Mouse (Mus musculus): ENCODE results near the gene Tnk1. TPM values are rescaled to one million over a fixed set of nuclear protein-coding genes. Genes with fewer than 3 reads are reported as not detected.
A peak's percentile ranks its signal among the peaks of the same experiment; 100 is the strongest.

Gene Tnk1
- polyA plus RNA-seq, 1 experiment from 2014 or later: 0.89 TPM

DNA sequence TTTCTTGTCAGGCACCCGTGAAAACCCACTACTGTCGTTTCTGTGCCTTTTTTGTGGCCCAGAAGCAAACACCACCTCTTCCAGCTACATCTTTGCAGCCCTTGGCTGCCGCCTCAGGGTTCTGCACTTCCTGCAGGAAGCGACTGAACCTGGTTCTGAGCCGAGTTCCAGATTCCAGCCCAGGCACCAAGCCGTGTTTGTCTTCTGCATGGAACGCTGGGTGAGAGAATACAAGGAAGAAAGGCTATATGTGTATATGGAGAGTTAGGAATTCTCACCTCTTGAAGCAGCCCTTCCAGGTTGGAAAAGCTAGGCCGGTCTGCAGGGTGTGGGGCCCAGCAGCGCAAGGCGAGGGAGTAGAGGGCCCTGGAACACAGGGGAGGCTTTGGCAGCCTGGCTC lies 3.9 kb downstream of the Tnk1 start:
- DNase-seq (ENCODE audit: low spot score) (no peak), ATAC-seq (ENCODE audit: insufficient number of reproducible peaks, low FRiP score, low TSS enrichment, low read depth) (no peak)
- 88% methylated on average over 10 of the region's 10 CpGs for WGBS
- H3K27me3 ChIP-seq (ENCODE audit: control insufficient read depth, insufficient read depth, low read length): peaks cover 18% of the 10 kb centered on the region
- no peak overlapping the region for H3K9ac ChIP-seq (ENCODE audit: low read length)
- H3K4me2 ChIP-seq (ENCODE audit: low read depth, severe bottlenecking): no peak overlapping the region
- H3K4me3 ChIP-seq (ENCODE audit: low read depth, low read length): no peak overlapping the region
- no peaks in the 10 kb centered on the region for H3K9me3 ChIP-seq (ENCODE audit: control insufficient read depth, low read length)
- H3K4me1 ChIP-seq (ENCODE audit: control insufficient read depth, insufficient read depth, low read length): no peaks in the 10 kb centered on the region
- H3K27ac ChIP-seq (replicated peaks; ENCODE audit: low read depth, low read length): no peak overlapping the region; the same call in 1 of the 2 replicates
- peaks cover 13% of the 10 kb centered on the region for H3K36me3 ChIP-seq (ENCODE audit: control insufficient read depth, insufficient read depth, low read length)

DNA sequence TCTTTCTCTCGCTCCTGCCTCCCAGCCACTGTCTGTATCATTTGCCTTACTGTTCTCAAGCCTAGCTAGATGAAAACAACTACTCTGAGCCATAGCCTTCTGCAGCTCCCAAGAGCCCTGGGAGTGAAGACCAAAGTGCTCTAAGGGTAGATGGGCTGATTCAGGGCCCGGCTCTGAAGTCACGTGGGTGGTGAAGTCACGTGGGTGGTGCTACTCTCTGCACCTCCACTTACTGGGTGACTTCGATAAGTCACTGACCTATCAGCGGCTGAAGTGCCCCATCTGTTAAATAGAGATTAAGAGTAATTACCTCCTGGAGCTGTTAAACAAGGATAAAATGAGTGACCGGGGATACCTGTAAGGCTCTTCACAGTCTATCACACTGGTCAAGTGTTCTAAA lies 4.5 kb downstream of the Tnk1 start:
- DNase-seq (ENCODE audit: low spot score) (no peak), ATAC-seq (ENCODE audit: insufficient number of reproducible peaks, low FRiP score, low TSS enrichment, low read depth) (no peak)
- H3K4me2 ChIP-seq (ENCODE audit: low read depth, severe bottlenecking): no peak overlapping the region
- H3K27me3 ChIP-seq (ENCODE audit: control insufficient read depth, insufficient read depth, low read length): peaks cover 14% of the 10 kb centered on the region
- H3K9me3 ChIP-seq (ENCODE audit: control insufficient read depth, low read length): no peaks in the 10 kb centered on the region
- no peak overlapping the region for H3K4me3 ChIP-seq (ENCODE audit: low read depth, low read length)
- peaks cover 15% of the 10 kb centered on the region for H3K36me3 ChIP-seq (ENCODE audit: control insufficient read depth, insufficient read depth, low read length)
- H3K4me1 ChIP-seq (ENCODE audit: control insufficient read depth, insufficient read depth, low read length): no peaks in the 10 kb centered on the region
- no peak overlapping the region for H3K9ac ChIP-seq (ENCODE audit: low read length)
- WGBS: 73% methylated on average over 7 of the region's 7 CpGs
- no peak overlapping the region for H3K27ac ChIP-seq (replicated peaks; ENCODE audit: low read depth, low read length)

DNA sequence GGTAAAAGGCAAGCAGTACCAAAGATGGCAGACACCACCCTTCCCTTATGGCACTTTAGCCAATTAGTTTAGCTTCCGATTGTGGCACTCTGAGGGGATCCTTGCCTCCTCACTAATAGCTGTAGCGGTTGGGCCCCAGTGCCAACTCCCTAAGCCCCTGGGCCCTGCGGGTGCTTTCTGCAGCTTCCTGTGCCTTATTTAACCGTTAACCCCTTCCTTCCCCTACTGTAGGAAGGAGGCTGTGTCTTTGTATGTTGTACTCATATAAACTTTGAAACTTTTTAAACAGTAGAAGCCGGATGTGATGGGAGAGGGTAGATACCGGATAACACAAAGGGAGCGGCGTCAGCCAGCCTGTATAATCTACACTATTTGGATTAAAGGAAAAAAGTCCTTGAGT lies 7.8 kb downstream of the Tnk1 start:
- H3K27me3 ChIP-seq (ENCODE audit: control insufficient read depth, insufficient read depth, low read length): no peaks in the 10 kb centered on the region
- H3K4me1 ChIP-seq (ENCODE audit: control insufficient read depth, insufficient read depth, low read length): peaks cover 11% of the 10 kb centered on the region
- H3K27ac ChIP-seq (replicated peaks; ENCODE audit: low read depth, low read length): no peak overlapping the region
- DNase-seq (ENCODE audit: low spot score): no peak
- H3K4me2 ChIP-seq (ENCODE audit: low read depth, severe bottlenecking): no peak overlapping the region
- H3K9me3 ChIP-seq (ENCODE audit: control insufficient read depth, low read length): no peaks in the 10 kb centered on the region
- no peak overlapping the region for H3K4me3 ChIP-seq (ENCODE audit: low read depth, low read length)
- WGBS: 77% methylated on average over 8 of the region's 8 CpGs
- no peak for ATAC-seq (ENCODE audit: insufficient number of reproducible peaks, low FRiP score, low TSS enrichment, low read depth)
- peaks cover 15% of the 10 kb centered on the region for H3K36me3 ChIP-seq (ENCODE audit: control insufficient read depth, insufficient read depth, low read length)
- H3K9ac ChIP-seq (ENCODE audit: low read length): no peak overlapping the region

DNA sequence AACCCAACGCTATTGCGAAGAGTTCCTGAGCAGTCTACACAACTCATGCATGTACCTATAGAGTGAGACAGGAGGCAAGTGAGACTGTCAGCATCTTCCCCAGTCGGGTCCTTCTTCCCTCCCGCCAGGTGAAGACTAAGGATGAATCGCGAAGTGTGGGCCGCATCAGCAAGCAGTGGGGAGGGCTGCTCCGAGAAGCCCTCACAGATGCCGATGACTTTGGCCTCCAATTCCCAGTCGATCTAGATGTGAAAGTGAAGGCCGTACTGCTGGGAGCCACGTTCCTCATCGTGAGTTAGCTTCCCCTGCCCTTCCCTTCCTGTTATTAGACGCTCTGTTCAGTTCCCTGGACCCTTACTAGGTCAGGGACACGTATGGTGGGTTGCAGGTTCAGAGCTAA lies 8.6 kb downstream of the Tnk1 start:
- no peaks in the 10 kb centered on the region for H3K27me3 ChIP-seq (ENCODE audit: control insufficient read depth, insufficient read depth, low read length)
- no peak overlapping the region for H3K9ac ChIP-seq (ENCODE audit: low read length)
- H3K27ac ChIP-seq (replicated peaks; ENCODE audit: low read depth, low read length): no peak overlapping the region
- peaks cover 11% of the 10 kb centered on the region for H3K4me1 ChIP-seq (ENCODE audit: control insufficient read depth, insufficient read depth, low read length)
- WGBS: 94% methylated on average over 15 of the region's 15 CpGs
- H3K9me3 ChIP-seq (ENCODE audit: control insufficient read depth, low read length): no peaks in the 10 kb centered on the region
- no peak for DNase-seq (ENCODE audit: low spot score)
- ATAC-seq (ENCODE audit: insufficient number of reproducible peaks, low FRiP score, low TSS enrichment, low read depth): no peak
- H3K36me3 ChIP-seq (ENCODE audit: control insufficient read depth, insufficient read depth, low read length): peaks cover 15% of the 10 kb centered on the region
- no peak overlapping the region for H3K4me2 ChIP-seq (ENCODE audit: low read depth, severe bottlenecking)
- no peak overlapping the region for H3K4me3 ChIP-seq (ENCODE audit: low read depth, low read length)

DNA sequence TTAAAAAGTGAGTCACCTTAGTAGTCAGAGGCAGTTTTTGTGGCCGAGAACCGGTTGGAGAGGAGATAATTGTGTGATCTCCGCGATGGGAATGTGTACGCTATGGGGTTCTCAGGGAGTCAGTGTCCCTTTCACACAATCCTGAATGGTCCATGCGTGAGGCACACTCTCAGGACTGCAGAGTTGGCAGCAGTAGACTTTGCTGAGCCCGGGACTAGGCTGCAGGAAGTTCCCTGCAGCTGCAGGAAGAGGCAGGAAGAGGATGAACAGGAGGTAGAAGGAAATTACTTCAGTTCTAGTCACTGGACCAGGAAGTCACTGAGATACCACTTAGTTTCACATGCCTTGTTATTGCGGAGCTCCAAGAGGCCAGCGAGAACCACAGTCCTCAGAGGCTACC lies 9.4 kb downstream of the Tnk1 start:
- Histone ChIP-seq H3K27ac (replicated peaks; ENCODE audit: low read depth, low read length) (no peak overlapping the region), H3K9me3 (ENCODE audit: control insufficient read depth, low read length) (no peaks in the 10 kb centered on the region), H3K9ac (ENCODE audit: low read length) (no peak overlapping the region), H3K4me2 (ENCODE audit: low read depth, severe bottlenecking) (0 out of 2 replicates have a peak overlapping the region, but pooled peaks have one; percentile 10), H3K4me1 (ENCODE audit: control insufficient read depth, insufficient read depth, low read length) (peaks cover 11% of the 10 kb centered on the region), H3K36me3 (ENCODE audit: control insufficient read depth, insufficient read depth, low read length) (peaks cover 15% of the 10 kb centered on the region), H3K4me3 (ENCODE audit: low read depth, low read length) (no peak overlapping the region), H3K27me3 (ENCODE audit: control insufficient read depth, insufficient read depth, low read length) (no peaks in the 10 kb centered on the region)
- WGBS: 91% methylated on average over 9 of the region's 9 CpGs
- no peak for DNase-seq (ENCODE audit: low spot score)
- no peak for ATAC-seq (ENCODE audit: insufficient number of reproducible peaks, low FRiP score, low TSS enrichment, low read depth)

DNA sequence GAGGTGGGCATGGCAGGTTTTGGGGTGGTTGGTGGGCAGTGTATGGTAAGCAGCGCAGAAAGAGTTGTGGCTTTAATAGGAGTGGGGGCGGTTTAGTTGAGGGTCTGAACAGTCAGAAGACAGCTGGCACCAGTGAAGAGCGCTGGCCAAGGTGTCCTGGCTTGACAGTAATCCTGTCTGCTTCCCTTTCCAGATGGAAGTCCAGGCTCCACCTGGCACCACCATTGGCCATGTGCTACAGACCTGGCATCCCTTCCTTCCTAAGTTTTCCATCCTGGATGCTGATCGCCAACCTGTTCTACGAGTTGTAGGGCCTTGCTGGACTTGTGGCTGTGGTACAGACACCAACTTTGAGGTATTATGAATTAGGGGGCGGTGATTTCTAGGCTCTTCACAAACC lies 10.5 kb downstream of the Tnk1 start:
- ATAC-seq (ENCODE audit: insufficient number of reproducible peaks, low FRiP score, low TSS enrichment, low read depth) (no peak), DNase-seq (ENCODE audit: low spot score) (no peak)
- no peak overlapping the region for H3K27ac ChIP-seq (replicated peaks; ENCODE audit: low read depth, low read length)
- H3K27me3 ChIP-seq (ENCODE audit: control insufficient read depth, insufficient read depth, low read length): no peaks in the 10 kb centered on the region
- H3K4me3 ChIP-seq (ENCODE audit: low read depth, low read length): no peak overlapping the region
- H3K9ac ChIP-seq (ENCODE audit: low read length): no peak overlapping the region
- peaks cover 11% of the 10 kb centered on the region for H3K4me1 ChIP-seq (ENCODE audit: control insufficient read depth, insufficient read depth, low read length)
- 94% methylated on average over 6 of the region's 6 CpGs for WGBS
- no peak overlapping the region; the same call in 1 of the 2 replicates for H3K4me2 ChIP-seq (ENCODE audit: low read depth, severe bottlenecking)
- H3K36me3 ChIP-seq (ENCODE audit: control insufficient read depth, insufficient read depth, low read length): peaks cover 15% of the 10 kb centered on the region
- no peaks in the 10 kb centered on the region for H3K9me3 ChIP-seq (ENCODE audit: control insufficient read depth, low read length)

DNA sequence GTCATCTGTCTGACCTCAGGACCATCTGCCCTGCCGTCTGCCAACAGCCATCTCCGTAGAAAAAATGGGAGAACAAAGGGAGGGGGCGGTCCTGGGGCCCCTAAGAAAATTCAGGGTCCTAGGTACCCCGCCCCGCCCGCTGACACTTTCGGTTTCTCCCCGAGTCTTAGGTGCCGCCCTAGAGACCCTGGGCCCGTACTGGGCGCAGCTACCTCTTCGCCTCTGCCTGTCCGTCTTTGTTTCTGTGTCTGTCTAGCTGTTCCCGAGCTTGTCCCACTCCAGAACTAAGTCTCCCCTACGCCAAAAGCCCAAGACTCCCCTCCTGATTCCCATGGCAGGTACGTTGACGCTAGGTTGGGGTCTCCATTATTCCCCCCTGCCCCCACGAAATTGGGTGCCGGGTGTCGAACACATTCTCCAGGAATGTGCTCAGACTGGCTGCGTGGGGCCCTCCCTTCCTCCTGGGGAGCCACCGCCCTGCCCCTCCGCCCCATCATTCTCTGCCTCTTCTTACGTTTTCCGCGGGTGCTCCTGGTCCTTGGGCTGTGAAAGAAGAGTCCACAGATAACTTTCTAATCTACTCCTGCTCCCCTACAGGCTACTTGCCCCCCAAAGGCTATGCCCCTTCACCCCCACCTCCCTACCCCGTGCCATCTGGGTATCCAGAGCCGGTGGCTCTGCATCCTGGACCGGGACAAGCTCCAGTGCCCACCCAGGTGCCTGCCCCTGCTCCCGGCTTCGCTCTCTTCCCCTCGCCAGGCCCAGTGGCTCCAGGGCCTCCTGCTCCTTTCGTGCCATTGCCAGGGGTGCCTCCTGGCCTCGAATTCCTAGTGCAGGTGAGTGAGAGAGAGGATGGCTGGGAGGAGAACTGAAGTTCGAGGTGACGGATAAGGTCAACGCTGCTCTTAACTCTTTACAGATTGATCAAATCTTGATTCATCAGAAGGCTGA lies 11.5 kb downstream of the Tnk1 start:
- H3K9me3 ChIP-seq (ENCODE audit: control insufficient read depth, low read length): no peaks in the 10 kb centered on the region
- H3K27me3 ChIP-seq (ENCODE audit: control insufficient read depth, insufficient read depth, low read length): no peaks in the 10 kb centered on the region
- peak overlapping the region; percentile 74 for H3K4me3 ChIP-seq (ENCODE audit: low read depth, low read length)
- peak overlapping the region; percentile 75 for H3K4me2 ChIP-seq (ENCODE audit: low read depth, severe bottlenecking)
- DNase-seq (ENCODE audit: low spot score) (peak; percentile 62), ATAC-seq (ENCODE audit: insufficient number of reproducible peaks, low FRiP score, low TSS enrichment, low read depth) (peak; percentile 53; the same call in 1 of the 2 replicates)
- H3K27ac ChIP-seq (replicated peaks; ENCODE audit: low read depth, low read length): peak overlapping the region; percentile 97
- H3K36me3 ChIP-seq (ENCODE audit: control insufficient read depth, insufficient read depth, low read length): peaks cover 15% of the 10 kb centered on the region
- peak overlapping the region; percentile 70 for H3K9ac ChIP-seq (ENCODE audit: low read length)
- H3K4me1 ChIP-seq (ENCODE audit: control insufficient read depth, insufficient read depth, low read length): peaks cover 11% of the 10 kb centered on the region
- WGBS: 11% methylated on average over 37 of the region's 37 CpGs

DNA sequence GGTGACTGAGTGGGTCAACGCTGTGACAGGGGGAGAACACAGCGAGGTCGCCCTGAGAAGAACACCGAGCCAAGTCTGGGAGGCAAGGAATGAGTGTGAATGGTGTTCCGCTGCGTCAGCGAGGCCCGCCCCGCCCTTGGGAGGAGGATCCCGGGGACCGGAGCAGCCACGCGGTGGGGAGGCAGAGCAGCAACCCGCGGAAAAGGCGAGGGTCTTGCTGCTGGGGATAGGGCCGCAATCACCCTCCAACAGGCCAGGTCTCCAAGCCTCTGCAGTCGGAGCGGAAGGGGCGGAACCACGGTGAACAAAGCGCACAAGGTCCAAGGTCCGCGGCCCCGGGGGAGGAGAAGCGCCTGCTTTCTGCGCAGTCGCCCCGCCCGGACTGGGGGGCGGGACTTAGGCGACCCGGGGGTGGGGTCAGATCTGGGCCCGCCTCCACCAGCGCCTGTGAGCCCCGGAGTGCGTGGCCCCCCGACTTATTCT lies 12.3 kb downstream of the Tnk1 start, which contains the start of gene Plscr3:
TSS of gene Plscr3 (plus strand) at position 179 of the 483 bp plus-strand sequence.
- Histone ChIP-seq H3K36me3 (ENCODE audit: control insufficient read depth, insufficient read depth, low read length) (peaks cover 10% of the 10 kb centered on the region), H3K9me3 (ENCODE audit: control insufficient read depth, low read length) (no peaks in the 10 kb centered on the region), H3K27ac (replicated peaks; ENCODE audit: low read depth, low read length) (peak within 1 kb of the TSS; percentile 97), H3K4me2 (ENCODE audit: low read depth, severe bottlenecking) (peak within 1 kb of the TSS; percentile 75), H3K27me3 (ENCODE audit: control insufficient read depth, insufficient read depth, low read length) (no peaks in the 10 kb centered on the region), H3K4me3 (ENCODE audit: low read depth, low read length) (peak within 1 kb of the TSS; percentile 74), H3K4me1 (ENCODE audit: control insufficient read depth, insufficient read depth, low read length) (peaks cover 11% of the 10 kb centered on the region), H3K9ac (ENCODE audit: low read length) (peak within 1 kb of the TSS; percentile 70)
- DNase-seq (ENCODE audit: low spot score) (peak; percentile 97), ATAC-seq (ENCODE audit: insufficient number of reproducible peaks, low FRiP score, low TSS enrichment, low read depth) (peak; percentile 88)
- WGBS: under 1% methylated on average over 38 of the region's 38 CpGs

Measured in limb, embryonic 11.5 days (tissue).